Mouse (Mus musculus): ENCODE results near the gene Snx29.
A peak's percentile ranks its signal among the peaks of the same experiment; 100 is the strongest.

Gene Snx29

GRCm38 (mm10) chr16:11646745-11647289 is 324.1 kb downstream of the Snx29 start:
- no peak for DNase-seq

- no peak for DNase-seq
Measured at GRCm38 (mm10) chr16:11648169-11648688, 325.5 kb downstream of the Snx29 start.

DNA sequence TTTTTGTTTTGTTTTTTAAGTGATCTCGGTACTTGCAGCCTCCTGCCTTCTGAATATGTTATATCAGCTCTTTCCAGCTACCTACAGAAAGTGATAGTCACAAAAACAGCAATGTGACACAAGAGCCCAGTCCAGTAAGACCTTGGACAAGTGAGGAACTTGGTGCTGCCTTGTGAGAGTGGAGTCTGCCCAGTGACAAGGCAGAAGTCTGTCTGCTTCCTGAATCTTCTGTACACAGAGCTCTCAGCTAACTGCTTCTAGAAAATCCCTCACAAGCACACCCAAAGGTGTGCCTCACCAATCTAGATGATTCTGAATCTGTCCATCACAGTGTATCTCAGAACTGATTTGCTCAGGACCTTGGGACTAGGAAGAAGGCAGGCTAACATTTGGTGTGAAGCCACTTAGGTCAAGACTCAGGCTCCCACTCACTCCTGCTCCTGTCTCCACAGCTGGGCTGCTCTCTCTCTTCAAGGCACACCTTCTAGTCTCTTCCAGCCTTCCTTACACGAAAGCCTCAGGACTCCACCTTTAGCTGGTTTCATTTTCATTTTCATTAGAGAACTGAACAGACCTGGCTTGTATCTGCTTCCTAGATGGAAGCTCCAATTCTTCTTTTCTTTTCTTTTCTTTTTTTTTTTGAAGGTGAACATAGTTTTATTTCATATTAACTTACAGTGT is 330.1 kb downstream of the Snx29 start:
- no peak for DNase-seq

GRCm38 (mm10) chr16:11655893-11656292 is 333.2 kb downstream of the Snx29 start:
- DNase-seq: no peak

DNA sequence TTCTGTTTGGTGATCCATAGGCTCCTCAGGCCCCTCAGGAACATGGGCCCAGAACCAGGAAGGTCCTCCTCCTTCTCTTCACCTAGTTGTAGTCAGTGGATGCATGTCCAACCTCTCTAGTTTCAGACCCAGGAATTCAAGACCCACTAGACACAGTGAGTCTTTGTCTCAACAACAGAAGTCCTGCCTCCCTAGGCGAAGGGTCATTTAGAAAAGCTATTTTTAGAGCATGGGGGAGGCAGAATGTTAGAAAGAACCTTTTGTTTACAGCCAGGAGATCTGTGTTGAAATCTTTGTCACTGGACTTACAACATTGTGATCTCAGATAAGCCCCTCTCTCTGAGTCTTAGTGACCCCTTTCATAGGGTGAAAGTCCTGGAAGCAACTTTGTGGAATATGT is 334.4 kb downstream of the Snx29 start:
- no peak for DNase-seq

- DNase-seq: no peak
Measured at GRCm38 (mm10) chr16:11659111-11659720, 336.5 kb downstream of the Snx29 start.

DNA sequence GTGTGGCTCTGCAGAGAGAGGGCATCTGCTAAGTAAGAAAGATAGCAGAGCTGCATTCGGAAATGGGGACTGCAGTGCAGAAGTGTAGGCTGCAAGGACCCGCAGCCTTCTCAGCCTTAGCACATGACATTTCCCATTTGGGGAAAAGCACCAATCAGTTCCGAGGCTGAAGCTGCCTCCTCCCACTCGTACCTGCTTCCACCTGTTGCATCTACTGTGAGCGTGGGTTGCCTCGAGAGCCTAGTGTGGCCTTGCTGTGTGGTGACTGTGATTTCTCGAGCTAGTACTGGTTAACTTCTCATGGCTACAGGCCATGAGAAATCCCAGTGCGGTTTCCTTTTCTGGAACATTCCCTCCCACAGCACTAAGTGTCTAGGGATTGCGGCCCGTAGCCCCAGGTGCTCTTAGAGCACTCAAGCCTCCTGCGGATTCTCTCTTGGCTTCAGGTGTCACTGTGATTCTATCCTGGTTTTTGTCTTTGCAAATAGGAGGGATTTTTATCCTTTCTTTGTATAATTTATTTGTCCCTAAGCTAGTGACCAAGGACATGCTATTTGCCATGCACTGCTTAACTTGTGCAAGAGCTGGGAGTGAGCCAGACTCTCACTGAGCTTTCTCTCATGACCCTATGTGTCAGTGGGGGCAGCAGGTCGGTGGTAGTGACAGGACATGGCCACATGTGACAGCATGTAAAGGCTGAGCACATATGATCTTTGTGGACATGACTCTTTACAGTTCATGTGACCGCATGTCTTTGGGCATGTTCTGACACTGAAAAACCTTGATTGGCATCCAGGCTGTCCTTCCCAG is 342.4 kb downstream of the Snx29 start:
- DNase-seq: peak; percentile 23

DNA sequence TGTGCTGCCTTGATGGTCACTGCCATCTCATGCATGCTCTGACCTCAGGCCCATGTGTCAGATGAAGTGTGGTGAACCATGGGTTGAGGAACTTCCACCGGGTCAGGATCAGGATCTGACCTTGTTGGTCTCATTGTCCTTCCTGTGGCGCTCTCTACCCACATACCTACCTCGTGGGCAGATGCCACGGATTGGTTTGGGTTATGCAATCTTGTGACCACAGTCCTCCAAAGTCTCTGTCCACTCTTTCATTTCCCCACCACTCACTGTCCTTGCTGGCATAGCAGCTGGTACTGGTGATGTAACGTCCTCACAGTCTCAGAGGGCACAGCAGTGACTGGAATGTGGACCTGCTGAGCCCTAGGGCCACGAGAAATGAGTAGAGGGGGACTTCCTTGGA is 343.2 kb downstream of the Snx29 start:
- peak; percentile 31 for DNase-seq

- DNase-seq: no peak
Measured at GRCm38 (mm10) chr16:11668375-11668774, 345.7 kb downstream of the Snx29 start.

- DNase-seq: no peak
Measured at GRCm38 (mm10) chr16:11668878-11669277, 346.2 kb downstream of the Snx29 start.

GRCm38 (mm10) chr16:11670251-11670970 is 347.7 kb downstream of the Snx29 start:
- no peak for DNase-seq

DNA sequence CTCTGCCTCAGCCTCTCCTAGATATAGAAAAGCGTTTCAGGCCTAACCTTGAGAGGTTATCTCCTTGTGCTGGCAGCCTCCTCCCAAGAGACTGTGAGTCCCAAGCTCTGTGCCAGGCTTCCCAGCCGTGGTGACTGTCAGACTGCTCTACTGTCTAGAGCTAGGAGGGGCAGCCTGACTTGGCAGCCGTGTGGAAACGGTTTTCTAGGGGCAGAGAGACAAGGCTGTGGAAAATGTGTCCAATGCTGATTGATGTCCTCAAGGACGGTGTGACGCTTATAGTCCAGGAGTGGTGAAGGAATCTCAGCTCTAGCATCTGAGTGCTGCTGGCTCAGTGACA is 348.2 kb downstream of the Snx29 start:
- no peak for DNase-seq

- DNase-seq: no peak
Measured at GRCm38 (mm10) chr16:11676006-11676405, 353.3 kb downstream of the Snx29 start.

DNA sequence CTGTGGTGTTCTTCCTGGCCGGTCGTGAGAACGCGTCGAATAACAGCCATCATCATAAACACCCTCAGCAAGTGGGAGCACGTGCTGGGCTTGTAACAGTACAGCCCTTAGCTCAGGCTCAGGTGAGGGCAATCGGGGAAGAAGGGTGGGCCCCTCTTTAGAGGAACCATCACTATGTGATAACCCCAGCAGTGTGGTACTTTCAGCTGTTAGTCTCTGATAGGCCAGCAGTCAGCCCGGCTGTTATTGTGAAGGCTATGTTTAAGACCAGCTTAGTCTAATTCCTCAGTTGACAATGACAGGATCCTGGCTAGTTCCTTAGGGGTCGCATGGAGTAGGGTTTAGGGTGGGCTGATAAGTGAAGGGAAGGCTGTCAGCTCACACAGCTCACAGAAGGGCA is 362.6 kb downstream of the Snx29 start:
- DNase-seq: no peak

- no peak for DNase-seq
Measured at GRCm38 (mm10) chr16:11685735-11686340, 363.1 kb downstream of the Snx29 start.

GRCm38 (mm10) chr16:11687836-11688235 is 365.1 kb downstream of the Snx29 start:
- no peak for DNase-seq

DNA sequence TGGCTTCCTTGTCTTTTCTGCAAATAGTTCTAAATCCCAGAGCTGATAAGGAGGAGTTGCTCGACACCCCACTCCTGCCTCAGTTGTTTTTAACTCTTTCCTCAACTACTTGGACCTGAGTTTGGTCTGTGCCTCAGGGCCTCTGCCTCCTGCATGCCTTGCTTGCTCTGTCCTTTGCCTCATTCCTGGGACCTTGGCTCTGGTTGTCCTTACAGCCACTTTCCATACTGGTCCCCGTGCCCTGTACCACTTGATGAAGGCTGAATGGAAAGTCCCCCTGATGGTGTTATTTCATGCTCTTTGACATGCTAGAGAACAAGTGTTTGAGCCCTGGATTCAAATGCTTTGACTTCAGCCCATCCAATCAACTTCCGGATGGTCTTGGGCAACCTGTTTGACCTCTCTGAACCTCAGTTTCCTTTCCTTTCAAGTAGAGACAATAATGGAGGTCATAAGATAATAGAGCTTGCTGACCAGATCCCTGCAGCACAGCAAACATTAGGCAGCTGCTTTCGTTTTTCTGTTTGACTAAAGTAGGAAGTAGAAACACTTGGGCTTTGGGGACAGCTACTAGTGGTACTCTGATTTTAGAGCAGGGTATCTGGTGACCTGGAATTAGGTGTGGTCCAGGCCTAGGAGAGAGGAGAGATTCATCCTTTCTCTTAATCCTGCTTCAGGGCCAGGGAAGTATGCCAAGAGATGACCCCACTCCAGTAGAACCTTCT is 365.7 kb downstream of the Snx29 start:
- no peak for DNase-seq

GRCm38 (mm10) chr16:11690097-11690496 is 367.4 kb downstream of the Snx29 start:
- DNase-seq: no peak

DNA sequence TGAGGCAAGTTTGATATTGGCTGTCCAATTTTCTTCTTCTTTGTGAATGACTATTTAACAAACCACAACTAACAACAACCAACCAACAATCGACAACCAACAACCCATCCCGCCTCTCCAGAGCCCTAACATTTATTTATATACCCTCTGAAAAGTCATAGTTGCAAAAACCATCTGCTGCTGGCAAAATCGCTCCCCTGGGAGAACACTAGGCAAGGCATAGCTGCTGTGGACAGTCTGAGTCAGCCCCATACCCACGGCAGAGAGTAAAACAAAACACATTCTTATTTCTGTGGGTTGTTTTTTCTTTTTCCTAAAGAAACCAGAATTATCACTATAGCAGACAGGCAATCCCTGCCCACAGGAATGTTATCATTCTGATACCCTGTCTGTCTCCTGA is 368.0 kb downstream of the Snx29 start:
- no peak for DNase-seq

GRCm38 (mm10) chr16:11691487-11692200 is 368.9 kb downstream of the Snx29 start:
- DNase-seq: no peak

DNA sequence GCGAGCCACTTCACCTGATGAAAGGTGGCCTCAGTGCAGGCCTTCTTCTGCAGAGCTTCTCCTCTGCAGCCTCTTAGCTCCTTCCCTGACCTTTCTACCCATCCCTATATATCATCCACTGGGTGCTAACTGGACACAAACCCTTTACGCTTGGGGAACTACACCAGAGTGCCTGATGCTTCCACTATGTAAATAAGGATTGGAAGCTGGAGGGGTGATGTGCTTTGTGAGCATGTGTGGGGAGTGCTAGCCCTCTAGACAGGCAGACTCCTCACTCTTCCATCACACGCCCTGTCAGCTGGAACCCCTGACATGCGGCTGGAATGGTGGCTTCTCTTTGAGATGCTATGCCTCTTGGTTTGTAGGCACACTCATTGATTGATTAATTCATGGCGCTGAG is 370.0 kb downstream of the Snx29 start:
- no peak for DNase-seq

Data from lung, postnatal 36 days (tissue).